Mouse (Mus musculus) testis, adult 2 months (tissue): ENCODE data around the gene Gm10282. TPM values are rescaled to one million over a fixed set of nuclear protein-coding genes. Genes with fewer than 3 reads are reported as not detected.

ENCODE experiments used
- H3K27ac ChIP-seq: fragments of 200-500 bp; 2 replicates; pipeline ENCODE4 v1.5.1; 2012; ENCODE audit warnings: low read depth, low read length; ENCODE audit not compliant: control insufficient read depth, insufficient read depth
- H3K27me3 ChIP-seq: fragments of 200-500 bp; 2 replicates; pipeline ENCODE4 v1.6.1; 2012; ENCODE audit warnings: mild to moderate bottlenecking, low read length, moderate library complexity; ENCODE audit not compliant: control insufficient read depth, insufficient read depth
- H3K36me3 ChIP-seq: fragments of 200-500 bp; 2 replicates; pipeline ENCODE4 v1.6.1; 2012; ENCODE audit warnings: mild to moderate bottlenecking, low read length; ENCODE audit not compliant: control insufficient read depth, insufficient read depth
- H3K4me1 ChIP-seq: fragments of 200-500 bp; 2 replicates; pipeline ENCODE4 v1.6.1; 2012; ENCODE audit warnings: low read length; ENCODE audit not compliant: control insufficient read depth, insufficient read depth
- H3K4me3 ChIP-seq: fragments of 200-500 bp; 2 replicates; pipeline ENCODE4 v1.5.1; 2012; ENCODE audit warnings: low read depth, mild to moderate bottlenecking, low read length, moderate library complexity, mixed read lengths; ENCODE audit not compliant: control insufficient read depth
- CTCF ChIP-seq: fragments of 200-500 bp; IDR thresholded peaks from 2 replicates; pipeline ENCODE4 v1.5.1; 2012; ENCODE audit warnings: low read depth, mild to moderate bottlenecking, inconsistent platforms, low read length, moderate library complexity; ENCODE audit not compliant: control insufficient read depth, insufficient read depth, insufficient replicate concordance
- POLR2A ChIP-seq: fragments of 200-500 bp; IDR thresholded peaks from 2 replicates; pipeline ENCODE4 v1.6.1; 2012; ENCODE audit warnings: low read depth, mild to moderate bottlenecking, inconsistent platforms, low read length, moderate library complexity; ENCODE audit not compliant: control insufficient read depth
- polyA plus RNA-seq: library from polyadenylated mRNA; depleted of rRNA; stranded (reverse); fragments of >200 nt; gene quantifications from 2 replicates; pipeline ENCODE4 v1.2.3, GENCODE M21; 2012

Gm10282 gene
- polyA plus RNA-seq, 1 experiment, result 1.7 TPM

- Histone ChIP-seq H3K27me3 (no peaks in the 10 kb centered on the region), H3K4me1 (peaks cover 12% of the 10 kb centered on the region), H3K27ac (no peak overlapping the region), H3K36me3 (no peaks in the 10 kb centered on the region), H3K4me3 (peak overlapping the region; percentile 90)
- TF ChIP-seq POLR2A (no peak), CTCF (no peak)
Observed at GRCm38 (mm10) chr8:72316053-72316695, 11.1 kb upstream of the Gm10282 start.

GRCm38 (mm10) chr8:72312926-72313518 is 8.0 kb upstream of the Gm10282 start:
- Histone ChIP-seq H3K4me3 (no peak overlapping the region), H3K27ac (no peak overlapping the region), H3K27me3 (no peaks in the 10 kb centered on the region), H3K4me1 (no peaks in the 10 kb centered on the region; the same call in none of the 2 replicates), H3K36me3 (no peaks in the 10 kb centered on the region)
- TF ChIP-seq CTCF, result no peak
- TF ChIP-seq POLR2A, result no peak

- Histone ChIP-seq H3K36me3 (no peaks in the 10 kb centered on the region), H3K4me1 (no peaks in the 10 kb centered on the region), H3K27me3 (no peaks in the 10 kb centered on the region), H3K27ac (no peak overlapping the region), H3K4me3 (no peak overlapping the region; the same call in 1 of the 2 replicates)
- TF ChIP-seq CTCF (no peak), POLR2A (no peak)
Observed at GRCm38 (mm10) chr8:72310849-72311506, 5.9 kb upstream of the Gm10282 start.

GRCm38 (mm10) chr8:72308276-72308675 is 3.2 kb upstream of the Gm10282 start:
- Histone ChIP-seq H3K4me3 (no peak overlapping the region), H3K27ac (no peak overlapping the region), H3K36me3 (no peaks in the 10 kb centered on the region), H3K4me1 (no peaks in the 10 kb centered on the region), H3K27me3 (no peaks in the 10 kb centered on the region)
- TF ChIP-seq CTCF (no peak), POLR2A (no peak)

- TF ChIP-seq CTCF, result no peak
- no peak for TF ChIP-seq POLR2A
- Histone ChIP-seq H3K4me3 (no peak overlapping the region), H3K36me3 (no peaks in the 10 kb centered on the region), H3K27me3 (no peaks in the 10 kb centered on the region), H3K27ac (no peak overlapping the region), H3K4me1 (no peaks in the 10 kb centered on the region)
Observed at GRCm38 (mm10) chr8:72306913-72307312, 1.9 kb upstream of the Gm10282 start.

GRCm38 (mm10) chr8:72303633-72304032 is 1.4 kb downstream of the Gm10282 start:
- H3K27me3 ChIP-seq, result no peaks in the 10 kb centered on the region
- TF ChIP-seq POLR2A, result no peak
- TF ChIP-seq CTCF, result no peak
- no peak overlapping the region for H3K4me3 ChIP-seq
- no peaks in the 10 kb centered on the region for H3K36me3 ChIP-seq
- no peak overlapping the region; the same call in 1 of the 2 replicates for H3K27ac ChIP-seq
- H3K4me1 ChIP-seq, result no peaks in the 10 kb centered on the region

- Histone ChIP-seq H3K4me3 (no peak overlapping the region), H3K36me3 (no peaks in the 10 kb centered on the region), H3K27ac (peak overlapping the region; percentile 75), H3K27me3 (no peaks in the 10 kb centered on the region), H3K4me1 (no peaks in the 10 kb centered on the region)
- TF ChIP-seq CTCF (no peak; the same call in 1 of the 2 replicates), POLR2A (no peak)
Observed at GRCm38 (mm10) chr8:72302986-72303612, 2.0 kb downstream of the Gm10282 start.
